Mouse (Mus musculus): Measurements from ENCODE around the gene Arhgap24.
A peak's percentile ranks its signal among the peaks of the same experiment; 100 is the strongest.

The Arhgap24 gene

DNA sequence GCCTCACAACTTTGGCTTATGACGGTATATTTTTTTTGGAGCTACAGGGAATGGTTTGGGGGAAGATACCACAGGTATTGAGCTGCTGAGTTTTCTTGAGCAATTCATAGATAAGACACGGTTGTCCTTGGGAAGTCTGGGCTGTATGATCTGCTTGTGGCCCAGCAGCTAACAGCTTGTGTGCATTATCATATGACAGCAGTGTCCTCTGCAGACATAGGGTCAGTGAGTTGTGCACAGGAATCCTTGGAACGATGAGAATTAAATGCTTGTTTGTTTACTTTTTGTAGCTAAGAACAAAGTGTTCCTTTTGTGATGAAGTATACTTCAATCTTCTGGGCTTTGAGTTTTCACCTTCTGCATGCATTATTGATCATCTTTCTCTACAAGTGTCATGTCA, 21.9 kb downstream of the Arhgap24 start:
- DNase-seq = no peak

DNA sequence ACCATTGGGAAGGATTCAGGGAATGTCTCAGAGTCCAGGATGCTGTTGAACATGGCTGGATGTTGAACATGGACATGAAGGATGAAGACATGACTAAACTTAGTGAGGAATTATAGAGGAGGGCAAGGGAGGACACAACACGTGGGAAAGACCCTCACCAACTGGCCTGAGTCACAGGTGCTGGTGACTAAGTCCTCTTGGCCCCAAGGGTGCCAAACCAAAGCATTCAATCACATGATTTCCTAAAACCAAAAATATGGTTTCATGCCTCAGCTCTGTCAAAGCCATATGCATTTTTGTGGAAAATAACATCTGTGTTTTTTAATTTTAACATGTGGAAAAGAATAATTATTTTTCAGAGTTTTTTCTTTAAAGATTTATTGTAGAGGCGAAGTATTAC, 22.7 kb downstream of the Arhgap24 start:
- no peak for DNase-seq

DNA sequence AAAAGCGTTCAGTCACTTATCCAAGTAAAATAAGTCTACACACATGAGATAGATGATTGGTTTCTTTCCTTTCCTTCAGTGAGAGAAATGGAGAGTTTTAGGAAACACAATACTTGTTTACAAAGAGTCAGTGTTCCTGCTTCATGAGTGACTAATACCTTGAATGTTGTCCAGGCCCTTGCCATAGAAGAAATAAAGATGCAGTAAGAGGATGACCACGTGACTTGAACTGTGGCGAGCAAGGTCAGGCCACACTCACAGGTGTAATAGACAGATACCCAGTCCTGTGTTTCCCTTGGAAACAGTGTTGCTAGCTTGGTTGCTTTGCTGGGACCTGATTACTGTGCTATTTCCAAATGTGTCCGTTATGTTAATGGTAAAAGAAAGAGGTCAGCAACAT, 23.4 kb downstream of the Arhgap24 start:
- no peak for DNase-seq

GRCm38 (mm10) chr5:102508162-102508561, 27.0 kb downstream of the Arhgap24 start:
- DNase-seq = no peak

DNA sequence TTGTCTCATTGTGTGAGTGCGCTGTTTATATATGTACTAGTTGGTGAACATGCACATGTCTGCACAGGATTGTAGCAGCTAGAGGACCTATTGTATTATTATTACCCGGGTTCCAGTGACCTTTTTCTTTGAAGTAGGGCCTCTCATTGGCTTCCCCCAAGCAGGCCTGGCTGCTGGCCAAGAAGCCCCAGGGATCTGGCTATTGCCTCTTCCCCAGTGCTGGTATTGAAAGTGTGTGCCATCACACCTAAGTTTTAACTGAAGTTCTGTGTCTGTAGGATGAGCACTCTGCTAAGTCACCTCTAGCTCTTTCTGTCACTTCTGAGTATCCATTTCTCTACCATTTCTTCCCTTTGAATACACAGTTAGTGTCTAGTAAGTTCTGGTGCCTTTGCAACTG, 28.2 kb downstream of the Arhgap24 start:
- no peak for DNase-seq

DNA sequence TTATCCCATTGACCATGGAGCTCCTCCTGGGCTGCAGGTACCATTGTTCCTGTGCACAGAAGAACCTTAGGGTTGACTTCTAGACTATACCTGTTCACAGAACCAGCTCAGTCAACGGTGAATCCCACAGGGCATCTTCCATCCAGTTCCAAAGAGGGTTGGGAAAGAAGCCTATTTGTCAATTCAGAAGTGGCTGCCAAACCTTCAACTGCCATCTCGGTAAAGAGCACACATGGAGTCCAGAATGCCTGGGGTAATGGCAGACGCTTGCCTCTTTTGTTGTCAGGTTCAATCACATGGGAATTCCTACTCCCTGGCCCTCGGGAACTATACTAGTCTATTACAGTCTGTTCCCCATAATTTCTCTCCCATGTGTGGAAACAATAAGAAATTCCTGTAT, 30.5 kb downstream of the Arhgap24 start:
- no peak for DNase-seq

DNA sequence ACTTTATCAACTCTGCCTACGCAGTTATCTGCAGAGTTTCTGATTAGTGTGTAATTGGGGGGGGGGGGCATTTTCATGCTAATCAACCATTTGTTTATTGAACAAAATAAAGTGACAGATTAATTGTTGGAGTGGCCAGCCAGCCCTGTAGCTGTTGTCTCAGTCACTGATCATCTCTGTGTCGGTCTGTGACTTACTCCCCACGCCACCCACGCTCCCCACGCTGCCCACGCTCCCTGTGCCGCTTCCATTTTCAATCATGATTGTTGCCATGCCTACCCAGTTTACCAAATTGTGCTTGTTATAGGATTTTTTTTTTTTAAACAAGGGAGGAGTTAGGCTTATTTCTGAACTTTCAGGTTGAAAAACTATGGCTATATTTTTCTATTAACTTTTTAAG, 34.3 kb downstream of the Arhgap24 start:
- DNase-seq = no peak

GRCm38 (mm10) chr5:102520506-102520905, 39.3 kb downstream of the Arhgap24 start:
- no peak for DNase-seq

DNA sequence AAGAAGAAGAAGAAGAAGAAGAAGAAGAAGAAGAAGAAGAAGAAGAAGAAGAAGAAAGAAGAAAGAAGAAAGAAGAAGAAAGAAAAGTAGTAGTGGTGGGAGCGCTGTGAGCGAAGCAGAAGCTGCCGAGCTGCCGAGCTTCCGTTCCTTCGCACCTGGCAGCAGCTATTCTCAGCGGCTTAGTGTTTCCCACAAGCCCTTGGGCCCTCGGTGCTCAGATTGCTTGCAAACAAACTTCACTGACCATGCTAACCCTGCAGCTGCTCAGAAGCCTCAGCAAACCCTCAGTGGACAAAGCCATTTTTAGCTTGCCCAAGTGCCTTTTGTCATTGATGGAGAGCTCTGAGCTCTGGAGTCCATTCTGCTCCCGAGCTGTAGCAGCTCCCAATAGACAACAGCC, 54.1 kb downstream of the Arhgap24 start:
- no peak for DNase-seq

GRCm38 (mm10) chr5:102537819-102538218, 56.6 kb downstream of the Arhgap24 start:
- DNase-seq = peak in 1 of 2 experiments; percentile 10

GRCm38 (mm10) chr5:102546296-102546695, 65.1 kb downstream of the Arhgap24 start:
- no peak for DNase-seq

DNA sequence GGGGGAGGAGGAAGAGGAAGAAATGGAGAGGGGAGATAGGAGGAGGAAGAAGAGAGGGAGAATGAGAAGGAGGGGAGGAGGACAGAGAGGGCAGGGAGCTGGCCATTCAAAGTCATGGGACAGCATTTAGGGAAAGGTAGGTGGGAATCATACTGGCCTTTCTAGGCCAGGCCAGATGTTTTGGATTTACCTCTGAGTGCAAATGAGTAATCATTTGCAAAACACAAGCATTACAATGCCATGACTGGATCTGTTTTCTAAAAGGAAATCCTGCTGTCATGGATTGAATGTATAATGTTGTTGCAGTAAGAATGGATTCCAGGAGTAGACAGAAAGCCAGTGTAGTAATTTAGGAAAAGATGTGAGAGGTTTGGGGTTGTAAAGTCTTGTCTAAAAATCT, 66.6 kb downstream of the Arhgap24 start:
- no peak for DNase-seq

DNA sequence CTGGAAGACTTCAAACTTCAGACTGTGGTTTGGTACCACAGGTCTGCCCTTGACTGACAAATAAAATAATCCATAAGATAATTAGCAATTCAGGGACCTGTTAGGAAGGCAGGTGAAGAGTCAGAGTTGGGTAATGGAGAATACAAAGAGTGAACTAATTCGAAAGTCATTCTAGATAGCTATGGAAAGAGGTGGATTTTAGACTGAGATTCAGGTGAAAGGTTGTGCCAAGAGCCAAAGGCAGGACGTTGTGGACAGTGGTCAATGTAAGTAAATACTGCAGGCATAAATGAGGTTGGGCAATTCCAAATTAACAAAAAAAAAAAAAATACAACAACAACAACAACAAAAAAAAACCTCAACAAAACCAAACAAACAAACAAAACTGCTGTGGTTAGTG, 67.2 kb downstream of the Arhgap24 start:
- no peak for DNase-seq

DNA sequence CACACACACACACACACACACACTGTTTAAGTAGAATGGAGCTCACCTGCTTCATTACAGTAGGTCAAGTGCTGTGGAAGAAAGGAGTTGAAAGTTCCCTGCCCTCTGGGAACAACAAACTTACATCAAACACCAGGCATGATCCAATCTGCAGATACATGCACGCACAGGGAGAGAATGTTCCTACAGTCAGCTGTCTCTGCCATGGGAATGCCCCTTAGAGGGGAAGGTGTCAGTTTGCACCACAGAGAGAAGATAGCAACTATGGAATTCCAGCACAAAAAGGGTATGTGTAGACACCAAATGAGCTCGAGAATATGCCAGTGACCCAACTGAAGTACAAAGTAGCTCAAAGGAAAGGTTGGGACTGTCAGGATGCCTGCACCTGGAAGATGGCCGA, 69.0 kb downstream of the Arhgap24 start:
- no peak for DNase-seq

- DNase-seq = no peak
Observed at GRCm38 (mm10) chr5:102550870-102551637, 69.9 kb downstream of the Arhgap24 start.

- DNase-seq = no peak
Observed at GRCm38 (mm10) chr5:102552533-102552932, 71.3 kb downstream of the Arhgap24 start.

DNA sequence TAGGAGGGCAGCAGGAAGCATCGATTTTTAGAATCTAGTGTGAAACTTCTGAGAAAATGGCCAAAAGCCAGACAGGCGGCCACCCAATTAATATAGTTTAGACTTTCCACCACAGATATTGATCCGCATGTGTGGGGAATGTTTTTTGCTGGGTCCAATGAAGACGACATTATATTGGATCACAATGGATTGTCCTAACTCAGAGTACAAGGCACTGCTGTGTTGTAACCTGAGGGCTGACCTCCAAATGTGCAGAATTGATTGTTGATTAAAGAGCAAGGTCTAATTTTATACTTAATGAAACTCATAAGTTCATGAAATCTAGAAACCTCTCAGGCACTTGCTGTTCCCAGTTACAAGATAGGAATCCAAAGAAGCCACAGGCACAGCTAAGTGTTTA, 74.8 kb downstream of the Arhgap24 start:
- DNase-seq = no peak

GRCm38 (mm10) chr5:102560270-102560669, 79.1 kb downstream of the Arhgap24 start:
- no peak for DNase-seq

GRCm38 (mm10) chr5:102563971-102564370, 82.8 kb downstream of the Arhgap24 start:
- no peak for DNase-seq

DNA sequence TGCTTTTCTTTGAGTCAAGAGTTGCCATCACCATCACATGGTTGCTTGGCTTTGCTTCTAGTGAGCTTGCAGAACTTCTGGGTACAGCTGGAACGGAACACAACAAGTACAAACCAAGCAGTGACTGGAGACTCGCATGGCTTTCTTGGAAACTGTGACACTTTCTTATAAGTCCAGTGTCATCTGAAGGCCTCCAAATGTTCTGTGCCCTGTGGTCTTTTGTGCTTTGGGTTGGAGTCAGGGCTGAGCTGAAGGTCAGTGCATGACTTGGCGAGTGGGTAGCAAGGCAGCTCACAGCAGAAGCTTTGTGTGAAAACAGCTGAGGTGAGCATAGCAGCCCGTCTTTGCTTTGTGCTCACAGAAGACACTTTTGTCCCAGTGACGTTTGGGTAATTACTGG, 87.6 kb downstream of the Arhgap24 start:
- peak in 1 of 2 experiments; percentile 31 for DNase-seq

GRCm38 (mm10) chr5:102571445-102571844, 90.3 kb downstream of the Arhgap24 start:
- no peak for DNase-seq

DNA sequence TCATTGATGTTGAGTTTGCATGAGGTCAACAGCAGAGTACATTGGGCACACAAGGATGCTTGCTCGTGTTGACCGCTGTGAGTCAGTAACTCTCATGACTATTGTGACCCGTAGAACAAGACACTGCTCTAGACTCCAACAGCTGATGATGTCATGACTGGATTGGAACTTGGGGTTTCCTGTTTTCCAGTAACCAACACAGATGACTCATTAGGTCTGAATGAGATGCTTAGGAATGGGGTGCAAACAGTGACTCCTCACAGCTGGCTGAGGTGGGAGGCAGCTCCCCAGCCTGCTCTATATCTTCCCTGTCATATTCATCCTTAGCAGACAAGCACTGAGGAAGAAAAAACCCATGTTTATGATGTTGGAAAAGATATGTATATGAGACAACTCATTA, 95.6 kb downstream of the Arhgap24 start:
- peak in 1 of 2 experiments; percentile 19 for DNase-seq

GRCm38 (mm10) chr5:102577729-102578128, 96.5 kb downstream of the Arhgap24 start:
- DNase-seq = no peak

GRCm38 (mm10) chr5:102578431-102578830, 97.2 kb downstream of the Arhgap24 start:
- DNase-seq = no peak

DNA sequence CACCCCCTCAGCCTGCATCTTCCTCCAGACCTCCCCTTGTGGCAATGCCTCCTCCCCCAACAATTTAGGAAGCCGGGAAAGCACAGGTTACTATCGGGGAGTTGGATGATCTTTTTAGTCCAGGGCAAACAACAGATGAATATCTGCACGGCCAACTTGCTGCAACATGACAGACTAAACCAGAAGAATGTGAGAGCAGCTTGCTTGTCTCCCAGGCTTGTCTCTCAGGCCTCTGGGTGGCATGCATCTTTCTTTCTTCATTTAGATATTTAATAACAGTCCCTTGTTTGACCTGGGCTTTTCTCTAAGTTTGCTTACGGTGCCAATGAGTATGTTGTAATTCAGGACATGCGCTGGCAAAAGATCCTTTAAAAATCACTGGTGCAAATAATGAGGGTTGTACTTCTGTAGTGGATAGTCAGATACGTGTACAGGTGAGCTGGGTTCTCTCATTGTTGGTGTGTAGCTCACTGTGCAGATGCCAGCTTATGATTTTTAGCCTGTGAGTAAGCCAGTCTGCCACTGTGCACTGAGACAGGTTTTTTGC, 101.7 kb downstream of the Arhgap24 start:
- no peak for DNase-seq
